Mouse (Mus musculus) layer of hippocampus, adult 2 months (tissue): ENCODE measurements around the gene Surf2. TPM values are rescaled to one million over a fixed set of nuclear protein-coding genes. Genes with fewer than 3 reads are reported as not detected.

ENCODE experiments used
- DNase-seq, 2 experiments: peaks; one replicate each; pipeline ENCODE4 v3.0.0; 2022; ENCODE audit warnings: low spot score in 2 of 2
- H3K27ac ChIP-seq: fragments of 200-600 bp; 2 replicates; pipeline ENCODE4 v1.8.1; 2022
- H3K4me3 ChIP-seq: fragments of 200-600 bp; 2 replicates; pipeline ENCODE4 v1.8.1; 2022; ENCODE audit warnings: mild to moderate bottlenecking
- CTCF ChIP-seq: fragments of 200-600 bp; conservative IDR thresholded peaks from 2 replicates; pipeline ENCODE4 v1.8.1; 2022; ENCODE audit warnings: antibody characterized with exemption, mild to moderate bottlenecking, moderate library complexity
- total RNA-seq, 2 experiments: library from RNA; stranded (reverse); gene quantifications; 2 replicates each; pipeline ENCODE4 v1.2.3; 2021

The Surf2 gene
- total RNA-seq, 2 experiments from 2014 or later: 35.9 to 36.9 TPM

DNA sequence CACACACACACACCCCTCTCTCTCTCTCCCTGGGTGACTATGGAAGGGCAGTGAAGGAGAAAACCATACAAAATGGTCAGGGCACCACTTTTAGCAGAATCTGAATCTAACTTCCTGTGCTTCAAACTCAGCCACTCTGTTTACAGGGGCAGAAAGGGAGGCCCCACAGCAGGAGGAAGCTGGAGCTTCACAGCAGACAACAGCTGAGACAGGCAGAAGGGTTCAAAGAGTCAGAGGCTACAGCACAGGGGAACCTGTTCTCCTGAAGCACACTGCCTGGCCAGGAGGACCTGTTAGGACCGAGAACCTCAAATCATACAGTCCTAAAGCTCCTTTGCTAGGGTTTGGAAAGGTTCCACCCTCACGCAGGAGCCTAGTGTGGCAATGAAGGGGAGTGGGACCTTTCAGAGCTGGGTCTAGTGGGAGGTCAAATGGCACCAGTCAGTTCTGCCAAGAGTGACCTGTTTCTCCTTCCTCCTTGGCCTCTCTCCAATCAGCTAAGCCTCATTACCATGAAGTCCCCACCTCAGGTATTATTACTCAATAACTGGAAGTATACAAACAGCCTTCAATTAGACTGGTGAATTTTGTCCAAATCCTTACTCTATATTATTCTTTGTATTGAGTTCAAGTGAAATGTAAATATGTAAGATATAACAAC, 38.7 kb downstream of the Surf2 start:
- Histone ChIP-seq H3K27ac (no peak overlapping the region), H3K4me3 (no peak overlapping the region)
- DNase-seq: no peak
- TF ChIP-seq CTCF: no peak

GRCm38 (mm10) chr2:26956811-26957487, 40.8 kb downstream of the Surf2 start:
- H3K4me3 ChIP-seq: no peak overlapping the region
- no peak for TF ChIP-seq CTCF
- H3K27ac ChIP-seq: no peak overlapping the region
- no peak for DNase-seq

GRCm38 (mm10) chr2:26957488-26957859, 41.3 kb downstream of the Surf2 start:
- H3K4me3 ChIP-seq: no peak overlapping the region
- TF ChIP-seq CTCF: no peak
- DNase-seq: no peak
- no peak overlapping the region for H3K27ac ChIP-seq

- DNase-seq: no peak
- Histone ChIP-seq H3K4me3 (no peak overlapping the region), H3K27ac (no peak overlapping the region)
- TF ChIP-seq CTCF: peak; percentile 67
Measured at GRCm38 (mm10) chr2:26960756-26961155, 44.6 kb downstream of the Surf2 start.

DNA sequence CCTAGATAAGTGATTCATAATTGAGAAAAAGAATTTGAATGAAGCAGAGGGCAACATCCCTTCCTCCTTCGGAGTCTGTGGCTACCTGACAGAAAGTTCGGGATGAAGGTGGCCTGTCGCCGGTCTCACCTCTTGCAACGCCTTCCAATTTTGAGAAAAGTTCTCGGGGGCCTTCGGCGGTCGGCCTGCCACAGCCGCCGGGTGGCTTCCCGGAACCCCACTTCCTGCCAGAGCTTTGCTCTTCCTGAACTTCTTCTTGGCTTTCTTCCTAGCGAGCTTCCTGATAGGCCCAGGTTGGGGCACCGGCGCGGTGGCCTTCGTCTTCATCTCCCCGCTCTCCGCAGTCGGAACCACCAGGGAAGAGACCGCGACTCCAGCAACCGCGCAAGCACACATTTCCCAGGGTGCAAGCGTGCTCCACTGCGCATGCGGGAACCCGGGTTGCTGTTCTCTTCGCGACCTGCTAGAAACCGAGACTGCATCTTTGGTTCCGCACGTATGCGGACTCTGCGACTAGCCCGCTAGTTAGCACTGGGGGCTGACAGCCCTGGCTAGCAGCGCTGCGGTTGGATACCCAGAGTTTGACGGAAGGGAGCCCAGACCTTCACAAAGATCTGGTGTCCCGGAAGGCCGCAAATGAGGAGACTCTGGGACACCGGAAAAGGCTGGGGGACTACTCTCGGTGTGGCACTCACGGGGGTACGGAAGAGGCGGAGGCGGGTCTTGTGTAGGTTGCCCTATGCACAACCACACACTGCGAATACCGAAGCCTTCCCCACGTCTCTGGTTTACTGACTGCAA, 48.0 kb downstream of the Surf2 start, which contains the start of gene Rexo4:
TSS of gene Rexo4 (minus strand) at position 464 of the 801 bp plus-strand sequence.
- DNase-seq: peak; percentile 96
- peak; percentile 32 for TF ChIP-seq CTCF
- H3K27ac ChIP-seq: peak within 1 kb of the TSS; percentile 98
- peak within 1 kb of the TSS; percentile 72 for H3K4me3 ChIP-seq

GRCm38 (mm10) chr2:26964724-26965370, 48.7 kb downstream of the Surf2 start:
- TF ChIP-seq CTCF: no peak
- peak overlapping the region; percentile 72 for H3K4me3 ChIP-seq
- DNase-seq: peak in 1 of 2 experiments; percentile 13
- H3K27ac ChIP-seq: peak overlapping the region; percentile 98

- H3K27ac ChIP-seq: no peak overlapping the region
- no peak overlapping the region for H3K4me3 ChIP-seq
- peak; percentile 49 for TF ChIP-seq CTCF
- DNase-seq: no peak
Measured at GRCm38 (mm10) chr2:26967262-26967661, 51.1 kb downstream of the Surf2 start.

Other genes with a start within 250 kb of the Surf2 start
- gene Lcn4, start 245.1 kb upstream of the Surf2 start, total RNA-seq: not detected
- not detected for gene Abo, start 51.4 kb upstream of the Surf2 start, total RNA-seq
- gene Surf6, start 13.5 kb upstream of the Surf2 start, total RNA-seq: 10 to 100 TPM; 24.3 to 27.6 TPM
- 10 to 100 TPM; 44.6 to 46.5 TPM for gene Med22, start 5.7 kb upstream of the Surf2 start, total RNA-seq
- 100 to 1,000 TPM; 245 to 261 TPM for gene Rpl7a, start 5.6 kb upstream of the Surf2 start, total RNA-seq
- gene Surf1, start 163 bp downstream of the Surf2 start, total RNA-seq: 100 to 1,000 TPM in 1 of 2 experiments, 10 to 100 TPM in 1; 96.7 to 101 TPM
- gene Surf4, start 17.6 kb downstream of the Surf2 start, total RNA-seq: 10 to 100 TPM; 51.9 to 55.2 TPM
- gene Stkld1, start 17.7 kb downstream of the Surf2 start, total RNA-seq: under 1 TPM in 1 of 2 experiments, not detected in 1; 0.27 TPM
- 10 to 100 TPM; 57.4 to 62.2 TPM for gene Rexo4, start 48.0 kb downstream of the Surf2 start, total RNA-seq
- 1 to 10 TPM in 1 of 2 experiments, under 1 TPM in 1; 0.90 to 1.1 TPM for gene Adamts13, start 57.0 kb downstream of the Surf2 start, total RNA-seq
- gene Cacfd1, start 93.6 kb downstream of the Surf2 start, total RNA-seq: 10 to 100 TPM; 45.0 to 47.0 TPM
- gene Slc2a6, start 111.6 kb downstream of the Surf2 start, total RNA-seq: 10 to 100 TPM; 38.4 to 42.3 TPM
- gene Mymk, start 155.8 kb downstream of the Surf2 start, total RNA-seq: under 1 TPM; 0.51 to 0.71 TPM
- gene Adamtsl2, start 163.0 kb downstream of the Surf2 start, total RNA-seq: 10 to 100 TPM; 12.8 to 18.1 TPM
- gene Fam163b, start 226.1 kb downstream of the Surf2 start, total RNA-seq: 100 to 1,000 TPM; 132 to 144 TPM
- 1 to 10 TPM in 1 of 2 experiments, under 1 TPM in 1; 0.46 to 1.4 TPM for gene Dbh, start 248.9 kb downstream of the Surf2 start, total RNA-seq